Mouse (Mus musculus) intestine, embryonic 15.5 days (tissue): ENCODE measurements around the gene Cul4a. TPM values are rescaled to one million over a fixed set of nuclear protein-coding genes. Genes with fewer than 3 reads are reported as not detected.

Experiments
- ATAC-seq: fragments of 200-750 bp; cut with Nextera tagmentation; 2 replicates; pipeline ENCODE4 v1.8.0; 2017; ENCODE audit warnings: moderate TSS enrichment, moderate library complexity
- H3K27ac ChIP-seq: fragments of 300-500 bp; sonication (generic); 2 replicates; pipeline ENCODE4 v1.5.1; 2015; ENCODE audit warnings: mild to moderate bottlenecking, inconsistent platforms
- H3K27me3 ChIP-seq: fragments of 300-500 bp; sonication (generic); replicated peaks from 2 replicates; pipeline ENCODE4 v1.6.1; 2015; ENCODE audit warnings: inconsistent platforms
- H3K36me3 ChIP-seq: fragments of 300-500 bp; sonication (generic); 2 replicates; pipeline ENCODE4 v1.6.1; 2015; ENCODE audit warnings: inconsistent platforms
- H3K4me1 ChIP-seq: fragments of 300-500 bp; sonication (generic); replicated peaks from 2 replicates; pipeline ENCODE4 v1.6.1; 2015; ENCODE audit warnings: inconsistent platforms
- H3K4me2 ChIP-seq: fragments of 300-500 bp; sonication (generic); replicated peaks from 2 replicates; pipeline ENCODE4 v1.6.1; 2015; ENCODE audit warnings: mild to moderate bottlenecking, inconsistent platforms
- H3K4me3 ChIP-seq: fragments of 300-500 bp; sonication (generic); replicated peaks from 2 replicates; pipeline ENCODE4 v1.5.1; 2015; ENCODE audit warnings: inconsistent platforms
- H3K9ac ChIP-seq: fragments of 300-500 bp; sonication (generic); 2 replicates; pipeline ENCODE4 v1.6.1; 2015; ENCODE audit warnings: inconsistent platforms
- H3K9me3 ChIP-seq: fragments of 300-500 bp; sonication (generic); 2 replicates; pipeline ENCODE4 v1.6.1; 2016; ENCODE audit warnings: inconsistent platforms
- WGBS: fragments of 180-500 bp; shearing (Covaris S2); methylation state at CpG from one replicate; pipeline ENCODE4 v1.1.7; 2015; 5-methylcytosine and 5-hydroxymethylcytosine counted together
- microRNA counts: library from miRNA; unstranded; fragments of <30 nt; microRNA quantifications from one replicate; lab custom pipeline; 2016
- polyA plus RNA-seq: library from polyadenylated mRNA; unstranded; fragments of >200 nt; fragmentation: Nextera tagmentation; extraction: Ambion mirVana; gene quantifications from 2 replicates; pipeline ENCODE4 v1.2.1, GENCODE M21; 2015

Gene Cul4a
- polyA plus RNA-seq, 1 experiment from 2014 or later: 91.5 TPM

GRCm38 (mm10) chr8:13187229-13187628, 81.8 kb downstream of the Cul4a start:
- H3K36me3 ChIP-seq: peaks cover 3% of the 10 kb centered on the region; the same call in 1 of the 2 replicates
- H3K27ac ChIP-seq: no peak overlapping the region
- no peak overlapping the region for H3K4me3 ChIP-seq
- no peak overlapping the region for H3K9ac ChIP-seq
- no peaks in the 10 kb centered on the region for H3K4me1 ChIP-seq
- 80% methylated on average over 9 of the region's 9 CpGs for WGBS
- no peaks in the 10 kb centered on the region for H3K9me3 ChIP-seq
- no peaks in the 10 kb centered on the region for H3K27me3 ChIP-seq
- no peak for ATAC-seq
- H3K4me2 ChIP-seq: no peak overlapping the region

- H3K4me1 ChIP-seq: no peaks in the 10 kb centered on the region
- no peak overlapping the region; the same call in 1 of the 2 replicates for H3K9ac ChIP-seq
- H3K36me3 ChIP-seq: peaks cover 3% of the 10 kb centered on the region; the same call in 1 of the 2 replicates
- WGBS: 77% methylated on average over 7 of the region's 7 CpGs
- H3K27ac ChIP-seq: no peak overlapping the region
- no peaks in the 10 kb centered on the region for H3K9me3 ChIP-seq
- no peak overlapping the region for H3K4me2 ChIP-seq
- no peaks in the 10 kb centered on the region for H3K27me3 ChIP-seq
- ATAC-seq: no peak
- no peak overlapping the region for H3K4me3 ChIP-seq
Observed at GRCm38 (mm10) chr8:13187638-13188037, 82.2 kb downstream of the Cul4a start.

GRCm38 (mm10) chr8:13188052-13188555, 82.7 kb downstream of the Cul4a start:
- peaks cover 3% of the 10 kb centered on the region; the same call in 1 of the 2 replicates for H3K36me3 ChIP-seq
- no peaks in the 10 kb centered on the region for H3K27me3 ChIP-seq
- no peak overlapping the region for H3K4me2 ChIP-seq
- 91% methylated on average over 13 of the region's 13 CpGs for WGBS
- no peaks in the 10 kb centered on the region for H3K4me1 ChIP-seq
- H3K27ac ChIP-seq: no peak overlapping the region
- H3K4me3 ChIP-seq: no peak overlapping the region
- H3K9ac ChIP-seq: no peak overlapping the region
- no peak for ATAC-seq
- no peaks in the 10 kb centered on the region for H3K9me3 ChIP-seq

- 87% methylated on average over 1 of the region's 1 CpGs for WGBS
- Histone ChIP-seq H3K9me3 (no peaks in the 10 kb centered on the region), H3K4me3 (no peak overlapping the region), H3K36me3 (peaks cover 3% of the 10 kb centered on the region; the same call in 1 of the 2 replicates), H3K9ac (no peak overlapping the region), H3K4me2 (no peak overlapping the region), H3K4me1 (no peaks in the 10 kb centered on the region), H3K27ac (no peak overlapping the region), H3K27me3 (no peaks in the 10 kb centered on the region)
- no peak for ATAC-seq
Observed at GRCm38 (mm10) chr8:13188857-13189256, 83.4 kb downstream of the Cul4a start.

GRCm38 (mm10) chr8:13190235-13190634, 84.8 kb downstream of the Cul4a start:
- Histone ChIP-seq H3K9me3 (no peaks in the 10 kb centered on the region), H3K36me3 (peaks cover 3% of the 10 kb centered on the region; the same call in 1 of the 2 replicates), H3K4me2 (no peak overlapping the region), H3K27ac (no peak overlapping the region), H3K4me3 (no peak overlapping the region), H3K27me3 (no peaks in the 10 kb centered on the region), H3K9ac (no peak overlapping the region), H3K4me1 (no peaks in the 10 kb centered on the region)
- no peak for ATAC-seq
- 91% methylated on average over 8 of the region's 8 CpGs for WGBS

- no peak for ATAC-seq
- Histone ChIP-seq H3K4me2 (no peak overlapping the region), H3K9ac (no peak overlapping the region), H3K9me3 (no peaks in the 10 kb centered on the region), H3K4me3 (no peak overlapping the region), H3K27me3 (0 out of 2 replicates have a peak, but pooled peaks cover 4% of the 10 kb centered on the region), H3K27ac (no peak overlapping the region), H3K4me1 (0 out of 2 replicates have a peak, but pooled peaks cover 3% of the 10 kb centered on the region), H3K36me3 (no peaks in the 10 kb centered on the region)
- WGBS: 55% methylated on average over 10 of the region's 10 CpGs
Observed at GRCm38 (mm10) chr8:13194818-13195217, 89.4 kb downstream of the Cul4a start.

- H3K9ac ChIP-seq: no peak overlapping the region
- peaks cover 11% of the 10 kb centered on the region; the same call in 1 of the 2 replicates for H3K27me3 ChIP-seq
- no peak overlapping the region for H3K4me3 ChIP-seq
- no peaks in the 10 kb centered on the region for H3K36me3 ChIP-seq
- no peak overlapping the region for H3K27ac ChIP-seq
- no peak for ATAC-seq
- no peak overlapping the region for H3K4me2 ChIP-seq
- no peaks in the 10 kb centered on the region for H3K9me3 ChIP-seq
- 90% methylated on average over 5 of the region's 5 CpGs for WGBS
- peaks cover 3% of the 10 kb centered on the region; the same call in 1 of the 2 replicates for H3K4me1 ChIP-seq
Observed at GRCm38 (mm10) chr8:13197493-13197892, 92.1 kb downstream of the Cul4a start.

MicroRNA genes within 50 kb of the gene (microRNA counts, 519-probe panel; counts per million panel counts)
- 1,985 counts per million, percentile 45 among the panel's probes with 10 or more counts for microRNA mmu-miR-1968 (lab: Ali Mortazavi, UCI)

Other genes with a start within 250 kb of the Cul4a start
- gene Mcf2l, start 231.8 kb upstream of the Cul4a start, polyA plus RNA-seq: 13.1 and 13.7 TPM in 2 replicates
- gene F7, start 79.6 kb upstream of the Cul4a start, polyA plus RNA-seq: 0.15 and 0.23 TPM in 2 replicates
- gene F10, start 68.3 kb upstream of the Cul4a start, polyA plus RNA-seq: 11.4 and 15.9 TPM in 2 replicates
- gene Proz, start 44.7 kb upstream of the Cul4a start, polyA plus RNA-seq: 5.6 and 6.8 TPM in 2 replicates
- gene Pcid2, start 162 bp upstream of the Cul4a start, polyA plus RNA-seq: 32.0 and 36.7 TPM in 2 replicates
- gene Lamp1, start 53.5 kb downstream of the Cul4a start, polyA plus RNA-seq: 404 and 407 TPM in 2 replicates
- gene Grtp1, start 95.0 kb downstream of the Cul4a start, polyA plus RNA-seq: 51.6 and 56.3 TPM in 2 replicates
- gene Adprhl1, start 148.5 kb downstream of the Cul4a start, polyA plus RNA-seq: 0.24 and 0.43 TPM in 2 replicates
- 16.9 and 19.0 TPM in 2 replicates for gene Dcun1d2, start 182.5 kb downstream of the Cul4a start, polyA plus RNA-seq
- 30.7 TPM in 2 replicates for gene Tmco3, start 182.6 kb downstream of the Cul4a start, polyA plus RNA-seq
- gene Tfdp1, start 233.1 kb downstream of the Cul4a start, polyA plus RNA-seq: 148 and 170 TPM in 2 replicates